Mouse (Mus musculus) kidney, postnatal 14 days (tissue): ENCODE data around the gene Fbxw9.
"Not testable (repeated sequence)": the region's sequence is repeated elsewhere in the genome, so short reads cannot be mapped to it uniquely, and the experiment has no call there.

ENCODE experiments used
- DNase-seq: peaks from one replicate; pipeline ENCODE4 v3.0.0; 2022; ENCODE audit warnings: mixed read lengths

The Fbxw9 gene

DNA sequence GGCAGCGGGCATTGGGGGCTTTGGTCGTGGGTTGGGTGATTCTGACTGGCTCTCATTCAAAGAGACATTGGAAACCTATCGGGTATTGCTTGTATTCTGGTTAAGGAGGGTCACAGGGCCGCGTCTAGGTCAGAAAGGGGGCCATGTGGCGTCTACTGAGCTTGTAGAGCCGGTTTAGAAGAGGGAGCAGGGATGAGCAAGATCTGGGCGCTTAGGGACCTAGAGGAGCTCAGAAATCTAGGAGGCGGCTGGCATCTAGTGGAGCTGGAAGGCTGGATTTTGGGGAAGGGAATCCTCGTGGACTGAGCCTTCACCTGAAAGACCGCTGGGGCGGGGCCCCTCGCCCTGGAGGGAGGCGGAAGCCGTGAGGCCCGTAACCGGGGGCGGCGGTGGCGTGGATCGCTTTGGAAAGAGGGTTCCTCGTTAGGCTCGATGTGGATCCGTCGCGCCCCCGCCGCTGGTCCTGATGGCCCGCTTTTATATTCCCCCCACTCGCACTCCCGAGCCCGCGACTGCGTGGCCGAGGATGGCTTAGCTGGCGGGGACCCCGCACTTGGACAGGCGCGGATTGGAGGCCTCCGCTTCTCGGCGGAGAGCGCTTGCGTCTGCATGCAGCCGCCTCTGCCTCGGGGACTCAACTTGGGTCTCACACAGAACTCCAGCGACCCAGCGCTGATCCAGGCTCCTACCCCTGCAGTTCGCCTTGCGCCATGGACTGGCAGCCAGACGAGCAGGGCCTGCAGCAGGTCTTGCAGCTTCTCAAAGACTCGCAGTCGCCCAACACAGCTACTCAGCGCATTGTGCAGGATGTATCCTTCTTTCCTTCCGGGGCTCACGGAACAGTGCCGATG is 21.9 kb upstream of the Fbxw9 start:
- DNase-seq, result peak; percentile 57

DNA sequence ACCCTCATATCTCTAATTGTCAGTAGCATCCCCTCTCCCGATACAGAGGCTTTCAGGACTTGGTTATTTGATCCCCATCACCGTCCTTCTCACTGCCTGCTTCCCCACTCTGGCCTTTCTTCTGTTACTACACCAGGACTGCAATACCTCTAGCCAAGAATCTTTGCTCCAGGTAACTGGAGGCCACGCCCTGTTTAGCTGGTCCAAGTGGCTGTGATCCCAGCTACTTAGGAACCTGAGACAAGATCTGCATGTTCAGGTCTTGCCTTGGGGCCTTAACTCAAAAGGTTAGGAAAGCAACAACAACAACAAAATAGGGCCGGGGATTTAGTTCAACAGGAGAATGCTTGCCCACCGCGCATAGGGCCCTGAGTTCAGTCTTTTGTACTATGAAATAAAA is 16.2 kb upstream of the Fbxw9 start:
- DNase-seq, result no peak

DNA sequence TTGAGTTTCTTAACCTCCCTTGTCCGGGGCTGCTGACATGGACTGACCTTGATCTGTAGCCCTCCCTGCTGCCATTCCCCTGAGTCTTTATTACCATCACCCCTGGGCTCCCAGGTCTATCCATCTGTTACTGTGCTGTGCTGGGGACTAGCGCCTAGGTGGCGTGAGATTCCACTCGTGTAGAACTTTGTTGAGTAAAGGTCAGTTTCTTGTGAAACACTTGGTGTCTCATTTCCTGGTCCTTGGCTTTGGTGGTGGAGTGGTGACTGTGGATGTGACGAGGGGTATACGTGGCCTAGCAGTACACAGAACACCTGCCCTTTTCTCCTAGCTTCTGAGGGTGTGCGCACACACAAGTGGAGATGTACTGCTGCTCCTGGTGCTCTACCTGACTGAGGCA is 2.5 kb upstream of the Fbxw9 start:
- DNase-seq, result no peak

DNA sequence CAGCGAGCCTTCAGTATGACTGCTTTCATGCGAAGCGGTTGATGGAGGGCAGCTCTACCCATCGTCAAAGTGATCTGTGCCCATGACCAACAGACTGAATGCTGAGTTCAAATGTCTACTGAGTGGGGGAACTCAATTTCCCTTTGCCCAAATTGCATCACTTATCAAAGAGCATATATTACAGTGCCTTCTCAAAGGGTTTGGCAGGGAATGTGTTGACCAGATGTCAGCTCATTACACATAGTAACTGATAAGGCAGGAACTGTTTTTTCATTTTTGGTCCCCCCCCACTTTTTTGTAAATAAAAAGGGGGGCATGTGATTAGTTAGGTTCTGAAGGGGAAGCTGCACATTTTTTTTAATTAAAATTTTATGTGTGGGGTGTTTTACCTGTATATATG is 2.7 kb downstream of the Fbxw9 start:
- DNase-seq, result no peak

DNA sequence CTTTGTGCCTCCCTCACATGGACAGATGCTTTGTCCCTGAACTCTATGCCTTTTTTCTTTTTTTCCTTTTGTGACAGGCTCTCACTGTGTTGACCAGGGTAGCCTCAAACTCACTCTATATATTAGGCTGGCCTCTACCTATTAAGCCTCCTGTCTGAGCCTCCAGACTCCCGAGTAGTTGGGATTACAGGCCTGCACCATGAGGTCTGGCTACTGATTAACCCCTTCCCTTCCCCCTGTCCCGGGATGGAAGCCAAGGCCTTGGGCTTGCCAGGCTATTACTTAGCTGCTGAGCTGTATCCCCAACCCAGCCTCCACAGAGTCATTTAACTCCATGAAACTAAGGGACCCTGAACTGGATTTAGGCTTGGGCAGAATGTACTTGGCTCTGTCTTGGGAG is 5.4 kb downstream of the Fbxw9 start:
- peak; percentile 85 for DNase-seq

DNA sequence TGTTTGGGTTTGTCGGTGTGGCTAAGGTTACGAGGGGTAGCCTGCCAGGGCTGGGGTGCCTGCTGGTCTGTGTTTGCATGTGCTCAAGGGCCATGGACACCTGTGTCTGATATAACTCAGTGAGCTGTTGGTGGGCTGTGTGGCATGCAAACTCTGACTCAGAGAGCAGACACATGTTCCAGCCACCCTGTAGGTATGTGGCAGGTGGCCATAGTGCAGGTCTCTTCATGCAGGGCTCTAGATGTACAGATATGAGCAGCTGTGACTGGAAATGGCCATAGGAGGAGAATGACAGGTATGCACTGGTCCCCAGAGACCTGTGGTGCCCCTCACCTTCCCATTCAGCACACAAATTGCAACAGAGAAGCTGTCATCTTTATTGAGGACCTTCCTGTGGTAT is 7.3 kb downstream of the Fbxw9 start:
- no peak for DNase-seq

DNA sequence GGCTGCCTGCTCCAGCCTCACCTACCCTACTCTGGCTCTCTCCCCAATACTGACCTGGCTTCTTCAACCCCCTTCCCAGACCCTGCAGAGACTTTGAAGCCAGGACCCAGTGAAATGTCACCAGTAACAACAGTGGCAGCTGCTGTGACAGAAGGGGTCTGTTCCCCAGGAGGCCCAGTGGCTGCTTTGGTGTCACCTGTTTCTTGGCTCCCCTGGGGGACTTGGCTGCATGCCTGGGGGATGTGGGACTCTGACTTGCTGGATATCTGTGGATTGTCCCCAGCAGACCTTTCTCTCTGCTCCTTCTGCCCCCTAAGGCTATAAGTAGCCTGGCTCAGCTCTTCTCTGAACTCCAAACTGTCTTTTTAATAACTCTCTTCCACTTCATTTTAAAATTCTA is 8.1 kb downstream of the Fbxw9 start, which contains the start of gene Gm5741:
Gm5741 (minus strand) TSS at position 1 of the 400 bp plus-strand sequence.
- no peak for DNase-seq

DNA sequence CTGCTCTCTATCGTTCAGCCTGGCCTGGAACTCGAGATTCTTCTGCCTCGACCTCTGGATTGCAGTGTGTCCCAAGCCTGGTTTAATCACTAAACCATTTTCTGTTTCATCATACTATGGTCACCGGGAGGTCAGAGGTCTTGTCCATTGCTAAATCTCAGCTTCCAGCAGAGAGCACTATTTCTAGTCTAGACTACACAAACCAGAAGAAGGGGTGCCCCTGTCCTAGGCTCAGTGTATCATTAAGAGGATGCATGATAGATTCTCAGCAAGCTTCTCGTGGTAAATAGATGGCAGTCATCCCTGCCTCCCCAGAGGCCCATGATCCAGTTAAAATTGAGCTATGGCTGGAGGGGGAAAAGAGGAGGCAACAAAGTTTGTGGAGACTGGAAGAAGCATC is 11.2 kb downstream of the Fbxw9 start:
- peak; percentile 53 for DNase-seq

DNA sequence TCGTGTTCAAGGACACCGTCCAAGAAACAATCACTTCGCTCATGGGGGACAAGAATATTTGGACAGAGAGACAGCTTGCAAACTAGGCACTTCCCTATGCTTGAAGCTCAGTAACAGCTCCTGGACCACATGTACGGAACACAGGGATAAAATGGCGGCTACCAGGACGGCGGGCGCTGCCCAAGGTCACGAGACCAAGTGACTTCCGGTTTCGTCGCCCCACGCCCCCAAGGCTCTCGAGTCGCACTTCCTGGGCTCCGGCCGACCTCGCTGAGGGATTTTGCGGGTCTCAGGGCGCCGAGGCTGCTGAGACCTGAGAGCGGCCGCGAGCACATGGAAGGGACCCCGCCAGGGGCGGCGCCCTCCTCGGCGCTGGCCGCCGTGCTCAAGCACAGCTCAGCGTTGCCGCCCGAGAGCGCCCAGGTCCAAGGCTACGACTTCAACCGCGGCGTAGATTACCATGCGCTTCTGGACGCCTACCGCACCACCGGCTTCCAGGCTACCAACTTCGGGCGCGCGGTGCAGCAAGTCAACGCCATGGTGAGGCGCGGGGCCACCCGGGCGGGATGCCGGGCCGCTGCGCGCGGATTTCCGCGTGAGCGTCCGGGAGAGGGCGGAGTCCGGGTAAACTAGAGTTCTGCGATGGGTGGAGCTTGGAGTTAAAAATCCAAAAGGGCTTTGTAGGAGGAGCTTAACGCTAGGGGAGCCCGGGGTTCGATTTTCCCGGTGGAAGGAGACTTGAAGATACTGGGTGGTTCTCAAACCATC is 11.8 kb downstream of the Fbxw9 start, which contains the start of gene Dhps:
Dhps (plus strand) TSS at position 244 of the 768 bp plus-strand sequence.
- peak; percentile 94 for DNase-seq

DNA sequence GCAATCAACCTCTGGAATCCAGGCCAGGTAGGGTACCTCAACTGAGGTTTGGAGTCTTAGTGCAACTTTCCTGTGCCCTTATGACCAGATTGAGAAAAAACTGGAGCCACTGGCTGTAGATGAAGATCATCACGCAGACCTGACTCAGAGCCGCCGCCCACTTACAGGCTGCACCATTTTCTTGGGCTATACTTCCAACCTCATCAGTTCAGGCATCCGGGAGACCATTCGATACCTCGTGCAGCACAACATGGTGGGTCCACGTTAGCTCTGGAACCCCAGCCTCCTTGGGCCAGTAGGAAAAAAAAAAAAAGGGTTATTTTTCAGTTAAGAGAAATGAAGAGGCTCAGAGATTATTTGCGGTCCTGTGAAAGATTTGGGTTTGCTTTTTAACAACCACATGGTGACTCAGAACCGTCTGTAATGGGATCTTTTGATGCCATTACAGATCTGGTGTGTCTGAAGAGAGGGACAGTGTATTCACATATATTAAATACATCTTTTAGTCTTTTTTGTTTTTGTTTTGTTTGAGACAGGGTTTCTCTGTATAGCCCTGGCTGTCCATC is 12.6 kb downstream of the Fbxw9 start:
- no peak for DNase-seq

DNA sequence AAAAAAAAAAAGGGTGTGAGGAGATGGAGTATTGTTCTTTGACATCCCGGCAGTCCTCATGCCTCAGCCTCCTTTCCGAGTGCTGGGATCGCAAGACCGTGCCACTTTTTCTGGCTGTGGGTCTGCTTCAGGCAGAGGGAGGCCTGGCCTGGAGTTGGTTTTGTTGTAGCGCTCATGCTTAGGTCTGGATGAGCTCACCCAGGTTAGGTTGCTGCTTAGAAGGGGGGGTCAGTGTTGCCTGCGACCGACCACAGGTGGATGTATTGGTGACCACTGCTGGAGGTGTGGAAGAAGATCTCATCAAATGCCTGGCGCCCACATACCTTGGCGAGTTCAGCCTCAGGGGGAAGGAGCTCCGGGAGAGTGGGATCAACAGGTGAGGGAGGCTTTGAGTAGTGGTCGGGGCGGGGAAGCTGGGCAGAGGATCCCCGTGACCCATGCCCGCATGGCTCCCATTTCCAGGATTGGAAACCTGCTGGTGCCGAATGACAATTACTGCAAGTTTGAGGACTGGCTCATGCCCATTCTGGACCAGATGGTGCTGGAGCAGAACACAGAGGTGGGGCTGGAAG is 13.3 kb downstream of the Fbxw9 start:
- no peak for DNase-seq

DNA sequence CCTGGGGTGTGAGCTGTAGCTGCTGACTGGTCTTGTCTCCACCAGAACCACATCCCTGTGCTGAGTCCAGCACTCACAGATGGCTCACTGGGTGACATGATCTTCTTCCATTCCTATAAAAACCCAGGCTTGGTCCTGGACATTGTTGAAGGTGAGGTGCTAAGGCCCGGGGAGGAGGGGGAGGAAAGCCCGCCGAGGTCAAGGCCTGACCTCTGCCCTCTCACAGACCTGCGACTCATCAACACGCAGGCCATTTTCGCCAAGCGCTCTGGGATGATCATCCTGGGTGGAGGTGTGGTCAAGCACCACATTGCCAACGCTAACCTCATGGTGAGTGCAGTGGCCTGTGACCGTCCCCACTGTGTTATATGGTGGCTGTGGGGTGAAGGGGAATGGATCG is 14.3 kb downstream of the Fbxw9 start:
- DNase-seq, result no peak

DNA sequence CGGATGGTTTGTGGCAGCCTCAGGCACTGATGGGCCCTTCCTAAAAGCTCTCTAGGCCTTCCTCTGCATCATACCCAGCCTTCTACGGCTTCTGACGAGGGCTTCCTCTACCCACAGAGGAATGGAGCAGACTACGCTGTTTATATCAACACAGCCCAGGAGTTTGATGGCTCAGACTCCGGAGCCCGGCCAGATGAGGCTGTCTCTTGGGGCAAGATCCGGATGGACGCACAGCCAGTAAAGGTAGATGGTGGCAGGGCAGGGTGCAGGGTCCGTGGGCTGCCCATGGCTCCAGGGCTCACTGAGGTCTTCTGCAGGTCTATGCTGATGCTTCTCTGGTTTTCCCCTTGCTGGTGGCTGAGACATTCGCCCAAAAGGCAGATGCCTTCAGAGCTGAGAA is 14.8 kb downstream of the Fbxw9 start:
- DNase-seq, result no peak

DNA sequence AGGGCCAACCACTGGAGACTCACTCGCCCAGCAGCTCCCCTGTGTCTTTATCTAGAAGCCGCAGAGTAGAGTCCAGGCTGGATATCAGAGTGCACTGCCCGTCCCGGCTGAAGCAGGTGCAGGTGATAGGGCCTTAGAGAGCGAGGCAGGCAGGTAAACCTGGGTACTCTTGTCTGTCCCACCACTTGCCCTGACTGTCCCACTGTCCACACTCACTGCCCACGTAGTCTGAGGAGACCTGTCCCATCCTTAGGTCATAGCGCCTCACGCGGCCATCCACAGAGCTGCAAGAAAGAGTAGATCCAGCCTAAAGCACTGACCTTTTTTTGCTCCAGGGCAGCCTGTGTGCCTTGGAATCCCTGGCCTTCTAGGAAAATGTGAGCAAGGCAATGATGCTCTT is 16.1 kb downstream of the Fbxw9 start:
- peak; percentile 53 for DNase-seq

DNA sequence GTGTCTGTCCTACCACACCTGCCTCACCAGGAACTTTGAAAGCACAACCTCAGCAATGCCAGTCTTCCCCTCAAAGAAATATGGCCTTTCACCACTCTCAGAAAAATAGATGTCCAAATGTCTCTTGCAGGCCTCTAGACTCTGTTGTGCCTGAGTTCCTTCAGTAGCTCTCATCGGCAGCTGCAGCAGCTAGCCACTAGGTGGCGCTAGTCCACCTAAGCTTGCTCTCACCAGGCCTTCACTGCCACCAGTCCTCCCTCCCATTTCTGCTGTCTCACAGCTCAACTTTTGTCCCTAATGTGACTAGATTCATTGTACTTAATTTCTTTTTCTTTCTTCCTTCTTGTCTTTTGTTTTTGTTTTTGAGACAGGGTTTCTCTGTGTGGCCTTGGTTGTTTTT is 17.1 kb downstream of the Fbxw9 start:
- DNase-seq, result peak; percentile 86

DNA sequence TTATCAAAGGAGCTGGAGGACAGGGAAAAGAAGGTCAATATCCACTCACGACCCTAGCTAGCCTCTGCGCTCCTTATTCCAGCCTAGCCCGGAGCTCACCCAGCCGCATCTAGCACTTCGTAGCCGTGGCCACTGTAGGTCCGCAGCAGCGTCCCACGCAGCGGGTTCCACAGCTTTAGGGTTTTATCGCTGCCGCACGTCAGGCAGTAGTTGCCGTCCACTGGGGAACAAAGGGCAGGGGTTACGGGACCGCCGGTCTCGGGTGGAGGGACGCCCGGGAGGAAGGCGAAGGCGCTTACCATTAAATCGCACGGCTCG is 20.3 kb downstream of the Fbxw9 start:
- DNase-seq, result no peak

DNA sequence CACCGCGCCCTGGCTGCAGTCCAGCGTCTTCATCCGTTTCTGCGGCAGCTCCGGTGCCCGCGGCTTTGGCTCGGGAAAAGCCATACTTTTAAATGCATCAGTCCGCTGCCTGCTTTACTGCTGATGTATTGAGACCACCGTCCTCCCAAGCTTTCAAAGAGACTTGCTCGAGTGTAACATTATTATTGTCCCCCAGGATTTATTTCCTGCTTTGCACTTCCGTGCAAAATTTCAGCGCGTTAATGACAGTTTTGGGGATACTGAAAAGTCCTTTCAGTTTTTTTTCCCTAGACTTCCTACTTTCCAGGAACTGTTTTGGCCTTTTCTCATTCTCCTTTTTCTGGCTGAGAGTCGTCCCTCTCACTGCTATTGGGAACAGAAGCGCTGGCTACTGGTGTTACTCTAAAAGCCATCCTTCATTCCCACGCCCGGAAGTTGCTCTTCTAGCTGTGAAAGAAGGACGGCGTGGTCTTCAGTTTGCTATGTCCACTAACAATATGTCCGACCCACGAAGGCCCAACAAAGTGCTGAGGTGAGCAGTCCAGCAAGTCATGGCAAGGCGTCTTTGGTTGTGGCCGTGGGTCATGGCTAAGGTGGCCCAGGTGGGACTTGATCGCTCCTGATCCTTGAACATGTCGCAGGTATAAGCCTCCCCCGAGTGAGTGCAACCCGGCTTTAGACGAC is 20.8 kb downstream of the Fbxw9 start, which contains the start of gene Wdr83os:
Wdr83os (plus strand) TSS at position 209 of the 684 bp plus-strand sequence.
- peak; percentile 69 for DNase-seq

DNA sequence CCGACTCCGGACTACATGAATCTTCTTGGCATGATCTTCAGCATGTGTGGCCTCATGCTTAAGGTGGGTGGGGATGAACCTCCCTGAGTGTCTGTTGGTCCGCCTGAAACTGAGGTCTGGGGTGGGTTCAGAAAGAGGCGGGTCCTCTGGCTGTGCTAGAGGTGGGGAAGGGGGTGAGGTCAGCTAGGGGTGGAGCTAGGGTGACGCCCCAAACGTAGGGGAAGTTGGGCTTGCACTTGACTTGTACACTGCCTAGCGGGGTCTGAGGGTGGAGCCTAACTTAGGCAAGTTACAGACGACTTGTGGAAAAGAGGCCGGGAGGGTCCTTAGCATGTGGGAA is 21.3 kb downstream of the Fbxw9 start, which contains the start of gene Wdr83:
Wdr83 (minus strand) TSS at position 91 of the 340 bp plus-strand sequence.
- peak; percentile 39 for DNase-seq

DNA sequence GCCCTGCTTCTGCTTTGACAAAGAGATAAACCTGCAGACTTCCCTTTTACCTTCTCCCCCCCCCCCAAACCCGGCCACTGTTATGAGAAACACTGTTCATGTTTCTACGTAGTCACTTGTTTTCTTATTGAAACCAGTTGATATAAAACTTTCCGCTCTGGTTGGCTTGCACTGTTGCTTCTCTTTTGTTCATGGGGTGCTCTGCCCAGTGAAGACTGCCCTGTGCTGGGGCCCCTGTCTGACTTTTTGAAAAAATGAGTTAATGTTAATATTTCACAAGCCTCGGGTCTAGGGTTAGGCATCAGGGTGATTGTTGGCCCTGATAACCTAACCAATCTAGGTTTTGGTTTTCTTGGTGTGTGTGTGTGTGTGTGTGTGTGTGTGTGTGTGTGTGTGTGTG is 22.3 kb downstream of the Fbxw9 start:
- DNase-seq, result not testable (repeated sequence)

DNA sequence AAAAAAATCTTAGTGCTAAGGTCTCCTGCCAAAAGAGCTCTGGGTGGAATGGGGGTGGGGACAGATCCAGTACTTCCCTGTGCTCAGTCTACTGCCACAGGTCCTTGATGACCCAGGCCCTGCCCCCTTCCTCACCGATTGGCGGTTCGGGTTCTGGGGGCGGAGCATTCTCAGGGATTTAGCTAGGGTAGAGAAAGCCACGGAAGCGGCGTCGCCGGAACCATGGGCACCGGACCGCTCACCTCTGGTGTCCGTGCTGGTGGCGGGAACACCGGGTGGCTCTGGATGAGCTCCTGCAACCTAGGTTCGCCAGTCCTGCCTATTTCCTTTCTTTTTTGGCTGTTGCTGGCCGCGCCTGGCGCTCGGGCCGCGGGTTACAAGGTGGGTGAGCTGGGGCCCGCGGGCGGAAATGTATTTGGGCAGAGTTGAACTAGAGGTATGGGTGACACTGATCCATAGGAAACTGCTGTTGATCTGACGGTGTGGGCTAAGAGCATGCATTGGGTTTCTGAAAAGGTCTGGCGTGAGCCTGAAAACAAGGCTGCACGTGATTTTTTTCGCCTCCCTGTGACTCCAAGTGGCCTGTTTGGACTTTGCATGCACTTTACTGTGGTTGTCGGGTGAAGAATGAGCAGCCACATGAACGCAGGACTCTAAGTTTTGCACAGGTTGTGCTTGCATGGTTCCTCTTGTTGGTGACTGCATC is 23.4 kb downstream of the Fbxw9 start, which contains the start of gene Man2b1:
Man2b1 (plus strand) TSS at position 163 of the 706 bp plus-strand sequence.
- peak; percentile 94 for DNase-seq

DNA sequence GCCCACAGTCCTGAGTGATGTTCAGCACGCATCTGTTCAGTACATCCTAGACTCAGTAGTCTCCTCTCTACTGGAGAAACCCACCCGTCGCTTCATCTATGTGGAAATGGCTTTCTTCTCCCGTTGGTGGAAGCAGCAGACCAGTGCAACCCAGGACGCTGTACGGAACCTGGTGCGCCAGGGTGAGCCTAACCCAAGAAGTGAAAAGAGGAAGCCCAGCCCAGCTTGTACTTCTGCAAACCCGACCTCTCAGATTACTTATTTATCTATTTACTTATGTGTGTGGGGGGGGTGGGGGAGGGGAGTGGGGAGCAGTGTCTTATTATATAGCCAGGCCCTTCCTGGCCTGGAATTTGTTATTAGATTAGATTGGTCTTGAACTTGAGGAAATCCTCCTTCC is 24.8 kb downstream of the Fbxw9 start:
- no peak for DNase-seq

DNA sequence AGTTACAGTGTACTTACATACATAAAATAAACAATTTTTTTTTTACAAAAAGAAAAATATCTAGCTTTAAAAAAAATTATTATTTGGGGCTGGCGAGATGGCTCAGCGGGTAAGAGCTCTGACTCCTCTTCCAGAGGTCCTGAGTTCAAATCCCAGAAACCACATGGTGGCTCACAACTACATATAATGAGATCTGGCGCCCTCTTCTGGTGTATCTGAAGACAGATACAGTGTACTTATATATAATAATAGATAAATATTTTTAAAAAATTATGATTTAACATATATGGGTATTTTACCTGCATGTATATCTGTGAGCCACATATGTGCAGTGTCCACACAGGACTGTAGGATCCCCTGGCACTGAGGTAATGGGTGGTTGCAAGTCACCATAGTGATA is 26.4 kb downstream of the Fbxw9 start:
- DNase-seq, result no peak
